Mouse (Mus musculus): ENCODE measurements around the gene 4930426L09Rik. TPM values are rescaled to one million over a fixed set of nuclear protein-coding genes. Genes with fewer than 3 reads are reported as not detected.

The 4930426L09Rik gene
- polyA plus RNA-seq, 1 experiment from 2014 or later, result 0.32 TPM

DNA sequence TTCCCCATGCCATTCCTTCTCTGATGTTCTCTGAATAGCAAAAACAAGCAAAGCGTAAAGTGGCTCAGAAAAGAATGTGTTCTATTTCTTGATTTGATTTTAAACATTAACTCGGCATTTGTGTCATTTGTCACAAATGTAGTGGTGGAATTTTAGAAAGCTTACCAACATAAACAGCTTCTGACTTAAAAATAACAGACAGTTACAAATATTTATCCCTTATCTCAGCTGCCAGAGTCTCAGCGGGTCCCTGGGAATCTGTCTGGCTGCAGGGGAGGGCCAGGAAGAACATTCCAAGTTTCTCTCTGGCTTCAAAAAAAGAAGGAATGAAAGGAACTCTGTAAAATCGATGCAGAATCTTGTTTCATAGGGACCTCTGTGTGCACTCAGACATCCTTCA is 39.3 kb downstream of the 4930426L09Rik start:
- no peak overlapping the region for H3K4me3 ChIP-seq (ENCODE audit: low read depth, low read length)
- no peak overlapping the region for H3K4me2 ChIP-seq (ENCODE audit: low read depth, low read length)
- ATAC-seq (replicated peaks; ENCODE audit: insufficient number of reproducible peaks, low FRiP score, low TSS enrichment, low read depth) (no peak), DNase-seq (ENCODE audit: low spot score) (no peak)
- H3K36me3 ChIP-seq (replicated peaks; ENCODE audit: control insufficient read depth, insufficient read depth, low read depth, low read length), result no peaks in the 10 kb centered on the region
- no peaks in the 10 kb centered on the region for H3K9me3 ChIP-seq (replicated peaks; ENCODE audit: control insufficient read depth, low read length)
- H3K9ac ChIP-seq (replicated peaks; ENCODE audit: low read length), result no peak overlapping the region
- no peak overlapping the region for H3K27ac ChIP-seq (replicated peaks; ENCODE audit: low read depth, low read length)
- H3K27me3 ChIP-seq (ENCODE audit: control insufficient read depth, insufficient read depth, low read length), result no peaks in the 10 kb centered on the region
- no peaks in the 10 kb centered on the region for H3K4me1 ChIP-seq (ENCODE audit: control insufficient read depth, insufficient read depth, low read length)
- WGBS, result 65% methylated on average over 4 of the region's 4 CpGs

DNA sequence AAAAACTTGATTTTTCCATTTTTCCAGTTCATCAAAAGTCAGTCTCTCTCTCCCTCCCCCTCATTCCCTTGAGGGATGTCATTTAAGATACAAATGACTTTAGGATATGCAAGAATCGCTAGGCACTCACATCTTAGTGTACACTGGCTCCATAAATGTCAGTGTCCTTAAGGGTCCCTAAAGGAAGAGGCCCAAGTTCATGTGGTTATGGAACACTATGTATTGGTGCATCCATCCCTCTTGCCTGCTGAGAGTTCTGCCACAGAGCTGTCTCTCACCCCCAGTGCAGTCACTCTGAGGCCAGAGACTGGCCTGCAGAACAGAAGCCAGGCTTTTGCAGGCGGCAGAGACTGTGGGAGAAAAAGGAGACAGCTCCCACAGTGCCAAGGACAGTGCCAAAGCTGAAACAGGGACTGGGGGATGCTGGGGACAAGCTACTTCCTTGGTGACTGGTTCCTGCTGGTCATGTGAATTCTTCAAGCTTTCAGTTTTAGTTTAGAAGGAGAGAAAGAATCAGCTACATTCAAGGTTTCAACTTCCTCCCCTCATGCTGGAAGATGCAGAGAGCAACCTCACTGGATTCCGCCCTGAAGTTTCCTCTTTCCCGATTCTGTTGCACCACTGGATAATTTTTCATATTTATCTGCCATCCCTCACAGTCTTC is 39.9 kb downstream of the 4930426L09Rik start:
- Histone ChIP-seq H3K36me3 (replicated peaks; ENCODE audit: control insufficient read depth, insufficient read depth, low read depth, low read length) (no peaks in the 10 kb centered on the region), H3K4me2 (ENCODE audit: low read depth, low read length) (no peak overlapping the region), H3K27me3 (ENCODE audit: control insufficient read depth, insufficient read depth, low read length) (no peaks in the 10 kb centered on the region), H3K9me3 (replicated peaks; ENCODE audit: control insufficient read depth, low read length) (no peaks in the 10 kb centered on the region), H3K4me1 (ENCODE audit: control insufficient read depth, insufficient read depth, low read length) (no peaks in the 10 kb centered on the region), H3K4me3 (ENCODE audit: low read depth, low read length) (no peak overlapping the region), H3K27ac (replicated peaks; ENCODE audit: low read depth, low read length) (no peak overlapping the region), H3K9ac (replicated peaks; ENCODE audit: low read length) (no peak overlapping the region)
- no peak for ATAC-seq (replicated peaks; ENCODE audit: insufficient number of reproducible peaks, low FRiP score, low TSS enrichment, low read depth)
- 80% methylated on average over 4 of the region's 4 CpGs for WGBS
- DNase-seq (ENCODE audit: low spot score), result no peak

DNA sequence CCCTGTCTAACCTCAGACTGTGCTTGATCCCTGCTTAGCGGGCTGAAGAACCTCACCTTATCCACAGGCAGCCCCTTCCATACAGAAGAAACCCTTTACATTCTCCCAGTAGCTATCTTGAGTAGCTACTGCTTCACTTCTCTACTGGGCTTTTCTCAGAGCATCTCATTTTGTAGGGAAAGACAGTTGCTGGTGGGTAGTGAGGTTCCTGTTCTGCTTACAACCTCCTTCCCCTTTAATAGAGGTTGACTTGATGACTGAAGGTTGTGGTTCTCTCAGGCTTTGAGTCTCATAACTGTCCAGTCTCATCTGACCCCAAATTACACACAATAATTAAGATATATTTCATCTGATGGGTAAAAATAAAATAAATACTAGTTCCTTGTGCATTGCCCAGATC is 50.1 kb downstream of the 4930426L09Rik start:
- Histone ChIP-seq H3K36me3 (replicated peaks; ENCODE audit: control insufficient read depth, insufficient read depth, low read depth, low read length) (no peaks in the 10 kb centered on the region), H3K9me3 (replicated peaks; ENCODE audit: control insufficient read depth, low read length) (no peaks in the 10 kb centered on the region), H3K27me3 (ENCODE audit: control insufficient read depth, insufficient read depth, low read length) (no peaks in the 10 kb centered on the region), H3K4me3 (ENCODE audit: low read depth, low read length) (no peak overlapping the region), H3K9ac (replicated peaks; ENCODE audit: low read length) (no peak overlapping the region), H3K27ac (replicated peaks; ENCODE audit: low read depth, low read length) (no peak overlapping the region), H3K4me1 (ENCODE audit: control insufficient read depth, insufficient read depth, low read length) (no peaks in the 10 kb centered on the region), H3K4me2 (ENCODE audit: low read depth, low read length) (no peak overlapping the region)
- no peak for ATAC-seq (replicated peaks; ENCODE audit: insufficient number of reproducible peaks, low FRiP score, low TSS enrichment, low read depth)
- 88% methylated on average over 1 of the region's 1 CpGs for WGBS
- no peak for DNase-seq (ENCODE audit: low spot score)

DNA sequence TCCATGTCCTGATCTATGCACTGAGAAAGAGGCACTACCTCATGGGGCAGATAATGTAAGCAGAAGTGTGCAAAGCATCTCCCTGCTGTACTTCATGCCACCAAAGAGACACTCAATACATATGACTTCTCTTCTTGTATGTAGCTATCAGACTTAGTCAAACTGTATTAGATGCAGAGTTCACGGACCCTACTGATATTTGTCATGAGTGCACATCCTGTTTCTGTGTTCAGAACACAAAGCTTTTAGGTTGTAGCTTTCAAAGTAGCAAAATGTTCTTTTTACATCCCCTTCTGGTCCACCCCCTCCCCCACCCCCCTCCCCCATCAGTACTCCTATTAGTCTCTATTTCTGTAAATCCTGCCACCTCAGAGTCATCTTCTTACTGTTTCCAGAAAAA is 51.2 kb downstream of the 4930426L09Rik start:
- no peaks in the 10 kb centered on the region for H3K9me3 ChIP-seq (replicated peaks; ENCODE audit: control insufficient read depth, low read length)
- DNase-seq (ENCODE audit: low spot score) (no peak), ATAC-seq (replicated peaks; ENCODE audit: insufficient number of reproducible peaks, low FRiP score, low TSS enrichment, low read depth) (no peak)
- no peak overlapping the region for H3K4me3 ChIP-seq (ENCODE audit: low read depth, low read length)
- H3K9ac ChIP-seq (replicated peaks; ENCODE audit: low read length), result no peak overlapping the region
- 93% methylated on average over 1 of the region's 1 CpGs for WGBS
- no peaks in the 10 kb centered on the region for H3K4me1 ChIP-seq (ENCODE audit: control insufficient read depth, insufficient read depth, low read length)
- no peak overlapping the region for H3K27ac ChIP-seq (replicated peaks; ENCODE audit: low read depth, low read length)
- no peaks in the 10 kb centered on the region for H3K27me3 ChIP-seq (ENCODE audit: control insufficient read depth, insufficient read depth, low read length)
- H3K4me2 ChIP-seq (ENCODE audit: low read depth, low read length), result no peak overlapping the region
- H3K36me3 ChIP-seq (replicated peaks; ENCODE audit: control insufficient read depth, insufficient read depth, low read depth, low read length), result no peaks in the 10 kb centered on the region

Other genes with a start within 250 kb of the 4930426L09Rik start
- 9.5 and 9.7 TPM in 2 replicates for gene Pip4k2a, start 217 bp upstream of the 4930426L09Rik start, polyA plus RNA-seq (2014; fragmentation: Nextera tagmentation; extraction: Ambion mirVana)
- 0.17 TPM in 2 replicates for gene Armc3, start 201.0 kb downstream of the 4930426L09Rik start, polyA plus RNA-seq (2014; fragmentation: Nextera tagmentation; extraction: Ambion mirVana)

All from embryonic facial prominence, embryonic 11.5 days (tissue).